Mouse (Mus musculus) heart, adult 2 months (tissue): ENCODE data around the gene Agap1.

Source experiments
- CTCF ChIP-seq: fragments of 200-600 bp; IDR thresholded peaks from 2 replicates; pipeline ENCODE4 v1.8.1; 2022; ENCODE audit warnings: antibody characterized with exemption, mild to moderate bottlenecking, moderate library complexity
- POLR2A ChIP-seq: fragments of 200-500 bp; IDR thresholded peaks from 2 replicates; pipeline ENCODE4 v1.6.1; 2011; ENCODE audit warnings: mild to moderate bottlenecking, low read depth, low read length, control low read depth; ENCODE audit not compliant: insufficient read depth

GRCm38 (mm10) chr1:89656643-89657321 is 202.2 kb downstream of the Agap1 start:
- TF ChIP-seq CTCF = no peak
- TF ChIP-seq POLR2A = no peak
